Mouse (Mus musculus) cortical plate, adult 2 months (tissue): ENCODE measurements around the gene Scnn1a.

Source experiments
- CTCF ChIP-seq: fragments of 200-500 bp; IDR thresholded peaks from 2 replicates; pipeline ENCODE4 v1.5.1; 2011; ENCODE audit warnings: mild to moderate bottlenecking, control low read depth, low read length; ENCODE audit not compliant: insufficient read depth; ENCODE audit errors: extremely low read depth
- POLR2A ChIP-seq: fragments of 200-500 bp; IDR thresholded peaks from 2 replicates; pipeline ENCODE4 v1.6.1; 2011; ENCODE audit warnings: mild to moderate bottlenecking, low read length, control low read depth; ENCODE audit not compliant: insufficient read depth; ENCODE audit errors: extremely low read depth

- no peak for TF ChIP-seq CTCF
- no peak for TF ChIP-seq POLR2A
Measured at GRCm38 (mm10) chr6:125294049-125294448, 26.4 kb upstream of the Scnn1a start.
